Mouse (Mus musculus) ES-Bruce4 (cell line): ENCODE measurements around the gene Ank3. TPM values are rescaled to one million over a fixed set of nuclear protein-coding genes. Genes with fewer than 3 reads are reported as not detected.
A peak's percentile ranks its signal among the peaks of the same experiment; 100 is the strongest.

Source experiments
- H3K27ac ChIP-seq: 2 replicates; pipeline ENCODE4 v1.5.1; 2012; ENCODE audit warnings: low read length, inconsistent platforms; ENCODE audit not compliant: insufficient read depth
- H3K27me3 ChIP-seq: 2 replicates; pipeline ENCODE4 v1.6.1; 2012; ENCODE audit warnings: mild to moderate bottlenecking, low read length, inconsistent platforms; ENCODE audit not compliant: control insufficient read depth, poor library complexity, insufficient read depth, severe bottlenecking
- H3K36me3 ChIP-seq: 2 replicates; pipeline ENCODE4 v1.6.1; 2012; ENCODE audit warnings: inconsistent platforms, mild to moderate bottlenecking, low read length, moderate library complexity; ENCODE audit not compliant: control insufficient read depth, poor library complexity, insufficient read depth, severe bottlenecking
- H3K4me1 ChIP-seq: one replicate; pipeline ENCODE4 v1.8.1; 2011; ENCODE audit warnings: low read length; ENCODE audit not compliant: control insufficient read depth, insufficient read depth
- H3K4me3 ChIP-seq: 2 replicates; pipeline ENCODE4 v1.5.1; 2011; ENCODE audit warnings: low read depth, mild to moderate bottlenecking, low read length
- H3K9ac ChIP-seq: 2 replicates; pipeline ENCODE4 v1.6.1; 2012; ENCODE audit warnings: low read depth, mild to moderate bottlenecking, inconsistent platforms; ENCODE audit not compliant: poor library complexity, severe bottlenecking
- H3K9me3 ChIP-seq: replicated peaks from 2 replicates; pipeline ENCODE4 v1.6.1; 2012; ENCODE audit warnings: mild to moderate bottlenecking, low read length, inconsistent platforms; ENCODE audit not compliant: control insufficient read depth, poor library complexity, insufficient read depth, severe bottlenecking
- CTCF ChIP-seq: IDR thresholded peaks from one replicate; pipeline ENCODE4 v1.8.1; 2011; ENCODE audit warnings: low read depth, low read length
- EP300 ChIP-seq: IDR thresholded peaks from 2 replicates; pipeline ENCODE4 v1.6.1; 2011; ENCODE audit warnings: low read depth, low read length; ENCODE audit not compliant: insufficient read depth
- POLR2A ChIP-seq: IDR thresholded peaks from one replicate; pipeline ENCODE4 v1.8.1; 2011; ENCODE audit warnings: low read length; ENCODE audit not compliant: insufficient read depth
- polyA plus RNA-seq: library from polyadenylated mRNA; stranded (reverse); fragments of >200 nt; gene quantifications from 2 replicates; pipeline ENCODE4 v1.2.4, GENCODE M21; 2011; ENCODE audit warnings: low read depth; ENCODE audit not compliant: missing spikeins, insufficient read depth, insufficient read length

Gene Ank3
- polyA plus RNA-seq, 1 experiment: 61.0 TPM

GRCm38 (mm10) chr10:69645929-69646328 is 247.4 kb downstream of the Ank3 start:
- Histone ChIP-seq H3K27ac (no peak overlapping the region), H3K27me3 (no peaks in the 10 kb centered on the region), H3K9ac (no peak overlapping the region), H3K4me3 (no peak overlapping the region), H3K9me3 (no peaks in the 10 kb centered on the region), H3K4me1 (no peaks in the 10 kb centered on the region), H3K36me3 (no peaks in the 10 kb centered on the region)
- no peak for TF ChIP-seq EP300
- TF ChIP-seq CTCF: no peak
- TF ChIP-seq POLR2A: no peak

- H3K4me1 ChIP-seq: no peaks in the 10 kb centered on the region
- no peak overlapping the region for H3K4me3 ChIP-seq
- H3K27ac ChIP-seq: no peak overlapping the region
- no peaks in the 10 kb centered on the region for H3K9me3 ChIP-seq
- no peaks in the 10 kb centered on the region for H3K36me3 ChIP-seq
- no peak overlapping the region for H3K9ac ChIP-seq
- TF ChIP-seq POLR2A (no peak), CTCF (no peak), EP300 (no peak)
- no peaks in the 10 kb centered on the region for H3K27me3 ChIP-seq
Observed at GRCm38 (mm10) chr10:69650074-69650473, 251.5 kb downstream of the Ank3 start.

GRCm38 (mm10) chr10:69652660-69653059 is 254.1 kb downstream of the Ank3 start:
- Histone ChIP-seq H3K4me3 (no peak overlapping the region), H3K27me3 (no peaks in the 10 kb centered on the region), H3K27ac (no peak overlapping the region), H3K4me1 (no peaks in the 10 kb centered on the region), H3K36me3 (no peaks in the 10 kb centered on the region), H3K9ac (no peak overlapping the region), H3K9me3 (no peaks in the 10 kb centered on the region)
- TF ChIP-seq EP300: no peak
- no peak for TF ChIP-seq POLR2A
- no peak for TF ChIP-seq CTCF

GRCm38 (mm10) chr10:69653121-69653677 is 254.6 kb downstream of the Ank3 start:
- Histone ChIP-seq H3K9me3 (no peaks in the 10 kb centered on the region), H3K27me3 (no peaks in the 10 kb centered on the region), H3K27ac (no peak overlapping the region), H3K36me3 (no peaks in the 10 kb centered on the region), H3K4me3 (no peak overlapping the region), H3K9ac (no peak overlapping the region), H3K4me1 (no peaks in the 10 kb centered on the region)
- TF ChIP-seq EP300 (no peak), CTCF (no peak), POLR2A (no peak)

- Histone ChIP-seq H3K36me3 (no peaks in the 10 kb centered on the region), H3K4me1 (no peaks in the 10 kb centered on the region), H3K27me3 (no peaks in the 10 kb centered on the region), H3K4me3 (no peak overlapping the region), H3K9ac (no peak overlapping the region), H3K27ac (no peak overlapping the region), H3K9me3 (no peaks in the 10 kb centered on the region)
- TF ChIP-seq EP300: no peak
- TF ChIP-seq CTCF: no peak
- no peak for TF ChIP-seq POLR2A
Observed at GRCm38 (mm10) chr10:69654176-69654575, 255.6 kb downstream of the Ank3 start.

- H3K27ac ChIP-seq: no peak overlapping the region
- H3K9me3 ChIP-seq: no peaks in the 10 kb centered on the region
- H3K4me1 ChIP-seq: no peaks in the 10 kb centered on the region
- H3K27me3 ChIP-seq: no peaks in the 10 kb centered on the region
- H3K36me3 ChIP-seq: no peaks in the 10 kb centered on the region
- no peak overlapping the region for H3K4me3 ChIP-seq
- TF ChIP-seq CTCF (peak; percentile 2), POLR2A (no peak), EP300 (no peak)
- no peak overlapping the region for H3K9ac ChIP-seq
Observed at GRCm38 (mm10) chr10:69654866-69655633, 256.5 kb downstream of the Ank3 start.
